Mouse (Mus musculus) kidney, adult 2 months (tissue): ENCODE results near the gene Slc35e3.

Experiments
- CTCF ChIP-seq: fragments of 200-500 bp; conservative IDR thresholded peaks from 2 replicates; pipeline ENCODE4 v1.5.1; 2011; ENCODE audit warnings: low read depth, mild to moderate bottlenecking, control low read depth, low read length, moderate library complexity, mixed read lengths; ENCODE audit not compliant: insufficient read depth, insufficient read length
- POLR2A ChIP-seq: fragments of 200-500 bp; IDR thresholded peaks from one replicate; pipeline ENCODE4 v1.6.1; 2011; ENCODE audit warnings: low read depth, low read length, control low read depth

GRCm38 (mm10) chr10:117761551-117761950 lies 15.4 kb upstream of the Slc35e3 start:
- TF ChIP-seq CTCF (no peak), POLR2A (no peak)
